Mouse (Mus musculus) R1 (cell line): ENCODE results near the gene 1700003F12Rik.

ENCODE experiments used
- DNase-seq: peaks from one replicate; pipeline ENCODE4 v3.0.0-alpha.2; 2018; ENCODE audit warnings: low read depth, low spot score

1700003F12Rik gene

DNA sequence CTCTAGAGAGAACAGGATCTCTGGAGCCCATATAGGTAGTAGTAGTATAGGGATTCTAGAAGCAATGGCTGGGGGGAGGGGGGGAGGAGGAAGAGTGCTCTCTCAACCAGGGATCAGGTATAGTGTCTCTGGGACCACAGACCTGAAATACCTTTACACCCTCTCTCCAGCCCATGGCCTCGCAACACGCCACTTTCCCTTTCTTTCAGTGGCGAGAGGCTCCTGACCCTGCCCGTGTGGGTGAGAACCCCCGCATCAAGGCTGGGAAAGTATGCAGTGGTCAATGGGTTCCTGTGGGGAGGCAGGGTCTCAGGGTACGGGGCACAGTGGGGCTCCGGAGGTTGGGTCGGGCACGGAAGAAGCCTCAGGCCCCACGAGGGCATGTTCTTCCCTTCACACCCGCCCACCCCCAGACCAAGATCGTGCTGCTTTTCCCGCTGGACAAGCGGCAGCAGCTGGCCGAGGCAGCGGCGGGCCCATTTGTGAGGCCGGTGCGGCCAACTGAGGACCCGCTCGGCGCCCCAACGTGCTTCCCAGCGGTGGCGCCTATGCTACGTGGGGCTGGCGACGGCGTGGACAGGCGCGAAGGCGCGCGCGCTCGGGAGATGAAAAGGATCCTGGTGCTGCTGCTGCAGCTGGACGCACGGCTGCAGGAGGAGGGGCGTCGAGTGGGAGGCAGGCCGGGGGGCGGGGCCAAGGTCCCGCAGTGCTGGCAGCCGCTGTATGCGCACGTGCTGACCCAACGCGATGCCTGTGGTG lies 2.4 kb downstream of the 1700003F12Rik start:
- DNase-seq = peak; percentile 74

DNA sequence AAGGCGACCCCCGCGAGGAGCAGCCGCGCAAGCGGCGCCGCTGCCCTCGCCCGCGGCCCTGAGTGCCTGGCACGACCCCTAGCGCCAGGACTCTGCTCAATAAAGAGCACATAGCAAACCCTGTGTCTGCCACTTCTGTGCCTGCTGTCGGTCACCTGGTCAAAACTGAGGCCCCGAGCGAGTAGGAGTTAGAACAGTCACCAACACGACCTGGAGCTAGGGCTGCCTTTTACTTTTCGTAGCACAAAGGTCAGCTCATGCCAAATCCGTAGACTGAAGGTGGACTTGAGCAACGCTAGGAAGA lies 3.0 kb downstream of the 1700003F12Rik start:
- no peak for DNase-seq

DNA sequence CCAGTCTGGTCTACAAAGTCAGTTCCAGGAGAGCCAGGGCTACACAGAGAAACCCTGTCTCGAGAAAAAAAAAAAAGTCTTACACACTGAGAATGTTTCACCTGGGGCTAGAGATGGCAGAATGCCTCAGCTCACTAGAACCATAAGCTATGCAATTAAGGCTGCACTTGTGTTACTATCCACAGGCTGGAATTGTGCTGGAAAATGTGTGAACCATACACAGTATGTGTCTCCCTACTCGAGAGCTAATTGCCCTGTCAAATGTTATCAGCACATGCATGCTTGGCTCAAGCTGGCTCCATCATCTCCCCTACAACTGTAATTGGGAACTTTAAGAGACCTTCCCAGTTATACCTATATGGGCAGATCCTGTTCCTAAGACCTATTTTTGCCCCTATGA lies 4.1 kb downstream of the 1700003F12Rik start:
- no peak for DNase-seq

DNA sequence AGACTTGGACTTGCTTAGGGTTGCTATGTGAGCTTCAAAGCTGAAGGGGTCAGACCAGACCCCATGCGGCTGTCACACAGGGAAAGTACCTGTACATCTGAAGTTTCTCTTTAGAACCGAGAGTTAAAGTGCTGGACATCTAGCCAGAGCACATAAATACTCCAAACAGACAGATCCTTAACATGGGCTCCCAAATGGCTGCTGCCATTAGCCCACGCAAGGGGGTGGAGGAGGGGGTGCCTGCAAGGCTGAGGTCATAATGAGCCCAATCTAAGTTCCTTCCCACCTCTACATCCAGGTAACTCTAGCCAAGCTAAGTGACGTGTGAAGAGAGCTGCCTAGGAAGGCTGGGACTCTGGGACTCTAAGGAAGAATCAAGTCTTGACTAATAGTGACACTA lies 4.6 kb downstream of the 1700003F12Rik start, which contains the start of gene Actl10:
Gene Actl10, plus strand, starts transcription at position 301 of the 400 bp plus-strand sequence.
- no peak for DNase-seq

DNA sequence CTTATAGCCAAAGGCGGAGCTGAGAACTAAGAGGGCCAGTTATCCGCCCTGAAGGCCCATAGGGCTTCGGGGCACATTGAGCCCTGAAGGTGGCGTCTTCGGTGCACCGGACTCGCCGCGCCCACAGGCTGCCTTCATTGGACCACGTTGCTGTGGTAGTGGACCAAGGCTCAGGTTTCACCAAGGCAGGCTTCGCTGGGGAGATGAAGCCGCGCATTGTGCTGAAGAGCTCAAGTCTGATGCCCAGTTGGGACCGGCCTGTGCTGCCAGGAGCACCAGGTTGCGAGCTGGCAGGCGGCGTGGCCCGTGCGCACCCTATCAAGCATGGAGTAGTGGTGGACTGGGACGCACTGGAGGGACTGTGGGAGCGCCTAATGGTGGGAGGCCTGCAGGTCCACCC lies 5.0 kb downstream of the 1700003F12Rik start:
- DNase-seq = peak; percentile 51

DNA sequence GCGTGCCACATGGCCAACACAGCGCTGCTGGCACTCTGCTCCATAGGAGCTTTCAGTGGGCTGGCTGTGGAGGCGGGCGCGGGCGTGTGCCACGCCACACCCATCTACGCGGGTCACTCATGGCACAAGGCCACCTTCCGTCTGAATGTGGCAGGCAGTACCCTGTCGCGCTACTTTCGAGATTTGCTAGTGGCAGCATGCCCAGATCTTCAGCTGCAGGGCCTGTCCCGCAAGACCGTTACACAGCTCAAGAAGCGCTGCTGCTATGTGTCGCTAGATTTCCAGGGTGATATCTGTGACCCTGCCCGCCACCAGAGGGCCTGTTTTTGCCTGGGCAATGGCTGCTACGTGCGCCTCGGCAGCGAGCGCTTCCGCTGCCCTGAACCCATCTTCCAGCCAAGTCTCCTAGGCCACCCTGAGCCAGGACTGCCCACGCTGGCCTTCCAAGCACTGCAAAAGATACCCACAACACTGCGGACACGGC lies 5.6 kb downstream of the 1700003F12Rik start:
- DNase-seq = peak; percentile 69

DNA sequence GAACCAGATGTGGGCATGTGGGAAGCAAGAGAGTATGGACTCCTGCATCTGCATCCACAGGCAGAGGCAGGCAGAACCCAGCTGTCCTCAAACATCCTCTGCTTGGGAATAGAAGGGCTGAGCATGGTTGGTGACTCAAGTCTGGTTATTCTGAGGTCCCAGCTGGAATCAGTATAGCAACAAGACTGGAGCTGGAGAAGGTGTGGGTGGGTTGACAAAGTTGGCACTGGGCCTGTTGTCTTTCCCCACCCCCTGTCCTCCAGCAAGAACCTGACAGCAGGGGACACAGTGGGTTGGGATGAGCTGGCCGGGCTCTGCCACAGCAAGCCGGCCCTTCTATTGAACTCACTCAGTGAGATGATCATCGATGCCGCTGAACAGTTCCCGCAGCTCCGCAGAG lies 8.3 kb downstream of the 1700003F12Rik start:
- DNase-seq = no peak

DNA sequence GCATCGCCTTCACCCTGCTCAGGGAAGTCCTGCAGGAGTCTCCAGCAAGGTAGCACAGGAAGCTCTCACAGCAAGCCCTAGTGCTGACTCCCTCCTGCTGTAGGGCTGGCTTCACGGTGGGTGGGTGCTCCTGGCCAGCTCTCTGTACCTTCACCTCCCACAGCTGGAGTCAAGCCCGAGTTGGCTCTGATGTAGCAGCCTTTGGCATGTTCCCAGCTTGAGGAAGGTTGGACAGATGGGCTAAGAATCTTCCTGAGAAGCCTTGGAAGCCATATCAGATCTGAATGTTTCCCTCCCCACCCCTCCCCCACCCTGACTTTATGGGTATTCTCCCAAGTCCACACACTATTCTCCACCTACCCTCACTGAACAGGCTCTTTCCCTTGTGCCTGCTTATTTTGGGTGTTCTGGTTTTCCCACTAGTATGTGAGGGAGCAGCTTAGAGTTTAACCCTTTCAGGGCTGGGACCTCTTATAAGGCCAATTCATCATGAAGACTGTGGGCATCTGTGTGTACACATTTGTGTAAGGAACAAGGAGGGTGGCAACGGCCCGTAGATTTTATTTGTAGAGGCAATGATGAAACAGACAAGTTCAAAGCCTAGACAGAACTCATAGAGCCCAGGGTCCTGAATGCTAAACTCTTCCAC lies 10.4 kb downstream of the 1700003F12Rik start:
- DNase-seq = no peak

DNA sequence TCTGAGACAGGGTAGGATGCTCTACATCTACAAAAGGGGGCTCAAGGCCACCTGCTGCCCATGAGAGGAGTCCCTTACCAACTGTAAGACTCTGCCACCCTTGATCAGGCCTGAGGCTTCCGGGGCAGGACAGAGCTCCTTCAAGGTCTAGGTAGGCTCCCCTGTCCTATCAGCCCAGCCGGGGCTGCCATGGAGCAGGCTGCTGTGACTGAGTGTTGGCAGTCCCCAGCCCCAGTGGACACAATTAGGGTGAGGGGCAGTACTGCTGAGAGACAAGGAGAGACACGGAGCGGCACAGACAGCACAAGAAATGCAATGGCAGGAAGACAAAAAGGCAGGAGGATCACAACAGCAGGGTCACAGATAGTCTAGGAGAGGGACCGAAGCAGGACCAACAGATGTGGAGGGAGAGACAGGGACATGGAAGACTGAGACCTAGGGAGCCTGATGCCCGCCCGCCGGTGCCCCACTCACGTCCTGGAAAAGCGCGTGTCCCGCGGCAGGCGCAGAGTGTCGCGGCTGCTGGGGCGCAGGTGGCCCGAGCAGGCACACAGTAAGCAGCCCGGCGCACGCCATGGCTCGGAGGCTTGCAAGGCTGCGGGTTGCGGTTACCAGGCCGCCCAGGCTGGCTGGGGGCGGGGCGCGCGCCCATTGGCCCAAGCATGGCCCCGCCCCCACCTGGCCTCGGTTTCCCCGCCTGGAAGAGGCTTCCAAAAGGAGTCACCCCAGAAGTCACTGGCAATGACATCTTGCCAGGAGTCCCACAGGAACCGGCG lies 11.6 kb downstream of the 1700003F12Rik start, which contains the start of gene Necab3:
Gene Necab3, minus strand, starts transcription at position 627 of the 776 bp plus-strand sequence.
- peak; percentile 82 for DNase-seq

DNA sequence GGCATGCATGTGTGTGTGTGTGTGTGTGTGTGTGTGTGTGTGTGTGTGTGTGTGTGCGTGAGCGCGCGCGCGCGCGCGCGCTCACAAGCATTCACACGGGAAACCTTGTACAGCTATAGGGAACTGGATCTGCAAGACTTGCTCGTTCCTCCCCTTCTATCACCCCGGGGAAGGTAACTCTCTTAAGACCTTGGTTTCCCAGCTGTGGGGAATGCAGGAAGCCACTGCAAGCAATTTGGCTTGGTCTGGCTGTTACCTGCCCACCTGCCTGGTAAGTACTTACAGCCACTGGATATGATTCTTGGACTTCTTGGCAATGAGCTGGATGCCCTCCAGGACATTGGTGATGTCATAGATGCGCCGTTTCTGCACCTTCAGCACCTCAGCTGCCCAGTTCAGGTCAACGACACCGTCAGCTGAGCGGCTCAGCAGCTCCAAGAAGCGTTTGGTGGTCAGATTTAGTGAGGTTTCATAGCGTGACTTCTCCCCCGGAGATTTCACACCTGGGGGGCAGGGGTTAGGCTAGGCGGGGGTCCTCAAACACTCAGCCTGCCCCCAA lies 16.8 kb downstream of the 1700003F12Rik start:
- DNase-seq = no peak

DNA sequence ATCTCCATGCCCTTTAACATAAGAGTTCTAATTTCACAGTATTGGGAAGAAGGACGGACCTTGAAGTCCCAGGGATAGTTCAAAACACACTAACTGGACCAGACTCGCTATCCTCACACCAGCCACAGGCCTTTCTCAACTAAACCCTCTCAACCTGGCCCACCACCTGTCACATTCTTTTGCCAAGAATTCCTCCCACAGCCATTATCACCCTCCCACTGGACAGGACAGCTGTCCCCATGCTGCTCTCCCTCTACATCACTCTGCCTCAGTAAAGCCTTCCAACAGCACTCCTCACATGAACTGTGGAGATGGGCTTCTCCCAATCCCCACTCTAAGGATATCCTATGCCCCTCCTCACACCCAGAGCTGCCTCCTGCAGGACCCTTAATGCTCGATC lies 18.7 kb downstream of the 1700003F12Rik start:
- DNase-seq = no peak

DNA sequence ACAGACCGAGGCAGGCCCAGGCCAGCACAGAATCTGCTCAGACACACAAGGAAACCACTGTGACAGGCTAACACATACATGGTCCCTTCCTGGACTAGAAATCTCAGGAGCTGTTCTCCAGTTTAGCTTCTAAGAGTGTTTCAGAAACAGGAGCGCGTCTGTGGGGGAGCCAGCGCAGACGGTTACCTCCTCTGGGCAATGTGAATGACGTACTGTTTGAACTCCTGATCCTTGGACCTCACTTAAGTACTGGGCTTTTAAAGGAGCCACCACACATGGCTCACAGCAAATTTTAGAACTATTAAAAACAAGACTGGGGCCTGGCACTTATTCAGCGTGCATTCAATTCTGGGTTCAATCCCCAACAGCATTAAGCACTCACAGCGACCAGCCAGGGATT lies 19.8 kb downstream of the 1700003F12Rik start:
- no peak for DNase-seq

DNA sequence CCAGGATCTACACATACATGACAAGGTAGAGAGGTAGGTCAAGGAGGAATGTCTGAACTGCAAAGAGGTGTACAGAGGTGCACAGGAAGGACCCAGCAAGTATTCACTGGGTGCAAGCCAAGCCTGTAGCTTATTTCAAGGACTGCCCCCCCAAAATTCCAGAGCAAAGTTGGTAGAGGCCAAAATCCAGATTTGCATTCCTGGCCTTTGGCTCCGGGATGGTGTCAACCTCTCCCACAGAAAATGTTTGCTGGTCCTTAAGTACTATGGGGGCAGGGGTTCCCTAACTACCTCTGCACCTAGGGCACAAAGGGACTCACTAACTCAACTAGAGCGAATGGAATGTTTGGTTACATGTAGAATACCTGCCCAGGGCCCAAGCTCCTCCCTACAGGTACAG lies 20.9 kb downstream of the 1700003F12Rik start:
- no peak for DNase-seq

DNA sequence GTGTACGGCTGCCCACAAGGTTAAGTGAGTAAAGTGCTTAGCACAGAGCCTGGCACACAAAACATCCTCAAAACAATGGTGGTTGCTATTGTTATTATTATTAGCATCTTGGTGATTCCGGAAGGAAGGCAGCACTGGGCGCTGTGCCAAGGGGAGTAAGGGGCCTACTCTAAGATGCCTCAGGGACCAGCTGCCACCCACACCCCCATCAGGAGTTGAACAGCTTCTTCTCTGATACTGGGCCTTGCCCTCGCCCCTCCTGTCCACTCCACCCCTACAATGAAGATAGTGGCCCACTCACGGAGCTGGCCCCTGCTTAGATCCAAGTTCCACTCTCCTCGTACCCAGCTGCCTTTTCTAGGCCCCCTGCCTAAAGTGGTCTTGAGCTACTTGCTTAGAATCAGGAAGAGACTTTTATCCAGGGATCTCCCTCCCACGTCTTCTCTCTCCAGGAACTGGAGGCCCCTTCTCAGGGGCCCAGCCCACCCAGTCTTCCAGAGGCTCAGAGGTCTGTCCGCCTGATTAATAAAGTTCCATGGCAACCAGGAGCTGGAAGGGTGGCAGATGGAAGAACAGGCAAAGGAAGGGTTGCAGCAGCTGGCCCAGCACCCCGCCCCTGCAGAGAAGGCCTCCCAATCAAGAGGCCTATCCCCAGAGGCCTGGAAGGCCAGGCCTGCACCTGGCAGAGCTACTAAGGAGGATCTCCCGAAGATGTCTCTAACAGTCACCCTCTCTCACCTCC lies 21.6 kb downstream of the 1700003F12Rik start:
- DNase-seq = peak; percentile 77

DNA sequence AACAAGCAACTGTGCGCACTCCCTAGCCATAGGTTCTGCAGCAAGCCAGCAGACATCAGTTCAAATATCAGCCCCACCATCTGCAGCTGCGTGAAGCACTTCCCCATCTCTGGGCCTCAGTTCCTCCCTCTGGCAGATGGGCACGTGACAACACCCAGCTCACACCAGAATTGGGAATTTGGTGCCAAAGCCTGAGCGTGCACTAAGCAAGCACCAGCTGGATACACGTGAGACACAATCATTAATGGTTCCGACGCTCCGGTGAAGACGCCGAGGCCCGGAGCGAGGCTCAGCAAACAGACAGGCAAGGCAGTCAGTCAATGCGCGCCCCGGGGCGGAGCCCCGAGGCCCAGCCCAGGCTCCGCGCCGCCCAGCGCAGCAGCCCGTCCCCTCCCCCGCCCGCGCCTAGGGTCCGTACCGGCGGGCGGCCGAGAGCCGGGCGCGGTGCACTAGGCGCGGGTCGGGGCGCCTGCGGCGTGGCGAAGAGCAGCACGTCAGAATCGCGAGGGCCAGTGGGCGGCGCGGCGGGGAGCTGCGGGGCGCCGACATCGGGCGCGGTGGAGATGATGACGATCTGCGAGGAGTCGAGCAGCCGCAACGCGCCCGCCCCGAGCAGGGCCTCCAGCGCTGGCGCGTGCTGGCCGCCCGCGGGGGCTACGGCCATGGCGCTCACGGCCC lies 22.3 kb downstream of the 1700003F12Rik start:
- DNase-seq = peak; percentile 84

DNA sequence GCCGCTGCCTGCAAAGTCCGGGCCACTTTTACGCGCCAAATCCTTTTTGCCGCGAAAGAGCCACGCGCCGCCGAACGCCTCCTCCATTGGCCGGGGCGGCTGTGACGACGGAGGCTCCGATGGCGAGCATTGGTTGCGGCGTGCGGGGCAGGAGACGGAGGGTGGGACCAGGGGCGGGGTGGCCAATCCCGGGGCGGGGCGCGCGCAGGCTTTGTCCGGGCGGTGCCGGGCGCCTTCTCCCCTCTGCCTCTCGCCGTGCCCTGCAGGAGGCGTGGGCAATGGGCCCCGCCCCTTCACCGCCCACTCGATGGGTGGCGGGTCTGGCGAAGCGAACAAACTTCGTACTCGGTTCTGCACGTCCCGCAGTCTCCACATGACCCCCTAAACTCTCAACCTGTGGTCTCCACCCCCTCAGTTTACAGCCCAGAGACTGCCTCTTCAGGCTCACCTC lies 23.0 kb downstream of the 1700003F12Rik start, which contains the start of gene E2f1:
Gene E2f1, minus strand, starts transcription at position 57 of the 451 bp plus-strand sequence.
- DNase-seq = peak; percentile 96

DNA sequence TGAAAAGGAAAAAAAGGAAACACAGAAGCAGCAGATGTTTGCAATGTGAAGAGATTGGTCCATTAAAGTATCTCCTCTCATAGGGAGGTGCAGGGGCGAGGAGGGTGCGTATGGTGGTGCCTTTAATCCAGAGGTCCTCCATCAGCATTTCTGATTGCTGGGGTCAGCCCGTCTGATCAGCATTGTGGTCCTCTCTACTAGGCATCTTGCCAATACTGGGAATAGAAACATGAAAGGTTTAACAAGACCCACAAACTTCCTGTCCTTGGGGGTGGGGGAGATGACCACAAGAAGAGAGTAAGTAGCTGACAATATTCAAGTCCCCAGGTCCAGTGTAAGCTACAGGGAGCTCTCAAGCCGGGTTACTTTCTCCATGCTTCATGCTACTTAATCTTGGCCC lies 23.8 kb downstream of the 1700003F12Rik start:
- DNase-seq = no peak

DNA sequence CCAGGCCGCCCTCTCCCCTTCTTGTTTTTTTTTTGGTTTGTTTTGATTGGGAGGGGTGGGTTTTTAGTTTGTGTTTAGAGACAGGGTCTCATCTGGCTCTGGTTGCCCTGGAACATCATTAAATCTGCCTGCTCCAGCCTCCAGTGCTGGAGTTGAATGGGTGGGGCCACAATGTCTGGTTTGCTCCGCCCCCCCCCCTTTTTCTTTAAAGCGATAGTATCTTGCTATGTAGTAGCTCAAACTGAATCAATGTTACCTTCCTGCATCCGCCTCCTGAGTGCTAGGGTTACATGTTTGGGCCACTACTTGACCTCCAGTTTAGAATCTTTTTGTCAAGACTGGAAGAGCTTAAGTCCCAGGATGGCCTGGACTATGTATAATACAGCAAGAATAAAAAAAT lies 24.4 kb downstream of the 1700003F12Rik start:
- peak; percentile 56 for DNase-seq

DNA sequence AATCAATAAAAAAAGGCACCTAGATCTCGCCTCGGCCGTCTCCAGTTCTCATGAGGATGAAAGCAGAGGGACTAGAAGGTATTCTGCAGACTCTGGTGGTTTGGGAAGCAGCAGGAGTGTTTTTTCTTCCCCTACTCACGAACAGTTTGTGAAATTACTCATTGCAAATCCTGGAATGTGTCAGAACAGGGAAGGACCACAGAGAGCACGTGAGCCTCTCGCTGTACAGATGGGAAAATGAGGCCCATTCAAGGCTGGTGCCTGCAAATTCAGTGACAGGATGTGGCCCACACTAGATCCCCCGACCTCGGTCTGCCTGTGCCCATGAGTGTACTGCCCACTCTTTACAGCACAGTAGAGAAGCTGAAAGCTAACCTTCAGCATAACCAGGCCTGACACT lies 25.1 kb downstream of the 1700003F12Rik start:
- DNase-seq = no peak

DNA sequence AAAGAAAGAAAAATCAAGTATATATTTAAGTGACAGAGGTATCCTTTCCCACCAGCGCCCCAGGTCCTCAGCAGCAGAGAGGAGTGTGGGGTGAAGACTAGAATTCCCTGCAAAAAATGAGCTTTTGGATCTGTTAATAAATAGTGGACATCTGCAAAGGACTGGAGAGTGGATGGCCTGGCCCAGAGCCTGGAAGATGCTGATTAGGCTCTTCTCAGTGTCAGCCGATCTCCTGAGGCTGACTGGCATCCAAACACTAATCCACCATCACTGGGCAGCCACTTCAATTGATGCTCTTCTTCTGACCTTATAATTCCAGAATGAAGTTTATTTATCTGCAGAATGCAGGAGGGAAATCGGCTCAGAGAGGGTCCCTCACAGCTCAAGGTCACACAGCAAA lies 26.1 kb downstream of the 1700003F12Rik start:
- DNase-seq = no peak

DNA sequence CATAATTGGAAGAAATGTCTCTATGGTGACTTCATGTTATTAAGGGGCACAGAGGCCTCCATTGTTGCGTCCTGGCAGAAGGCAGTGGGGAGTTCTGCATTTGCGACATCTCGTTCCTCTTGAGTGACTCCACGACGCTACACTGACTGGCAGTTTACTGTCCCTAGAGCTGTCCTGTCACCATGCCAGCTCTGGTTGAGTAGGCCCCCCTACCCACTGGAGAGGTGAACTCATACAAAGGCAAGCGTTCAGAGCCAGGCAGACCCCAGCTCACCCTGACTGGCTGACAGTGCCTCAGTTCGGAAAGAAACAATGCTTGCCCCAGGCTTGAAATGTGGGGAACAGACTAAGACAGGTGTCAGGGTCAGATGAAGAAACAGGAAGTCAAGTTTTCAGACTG lies 27.4 kb downstream of the 1700003F12Rik start:
- DNase-seq = no peak
